Mouse (Mus musculus) kidney, adult 8-10 months (tissue): Measurements from ENCODE around the gene Tgoln1.
A peak's percentile ranks its signal among the peaks of the same experiment; 100 is the strongest.

Source experiments
- DNase-seq, 2 experiments: peaks; one replicate each; pipeline ENCODE4 v3.0.0; 2022

Gene Tgoln1

GRCm38 (mm10) chr6:72627276-72627675 lies 10.5 kb upstream of the Tgoln1 start:
- peak in 1 of 2 experiments; percentile 58 for DNase-seq

GRCm38 (mm10) chr6:72626391-72626790 lies 9.6 kb upstream of the Tgoln1 start:
- DNase-seq, result no peak

- DNase-seq, result peak; percentile 75
These were observed 7.0 kb upstream of the Tgoln1 start for GRCm38 (mm10) chr6:72623661-72624402.

GRCm38 (mm10) chr6:72622917-72623316 lies 6.1 kb upstream of the Tgoln1 start:
- no peak for DNase-seq

GRCm38 (mm10) chr6:72620920-72621319 lies 4.1 kb upstream of the Tgoln1 start:
- DNase-seq, result no peak

GRCm38 (mm10) chr6:72619734-72620532 lies 3.1 kb upstream of the Tgoln1 start:
- peak; percentile 50 to 60 for DNase-seq

GRCm38 (mm10) chr6:72615561-72616375 lies 1.0 kb downstream of the Tgoln1 start:
- DNase-seq, result no peak

- no peak for DNase-seq
These were observed 1.6 kb downstream of the Tgoln1 start for GRCm38 (mm10) chr6:72615151-72615550.

GRCm38 (mm10) chr6:72610261-72610660 lies 6.5 kb downstream of the Tgoln1 start:
- no peak for DNase-seq

- DNase-seq, result no peak
These were observed 8.1 kb downstream of the Tgoln1 start for GRCm38 (mm10) chr6:72608662-72609184.

GRCm38 (mm10) chr6:72607676-72608075 lies 9.1 kb downstream of the Tgoln1 start:
- peak; percentile 70 to 79 for DNase-seq

GRCm38 (mm10) chr6:72607060-72607459 lies 9.7 kb downstream of the Tgoln1 start:
- DNase-seq, result peak; percentile 70

GRCm38 (mm10) chr6:72604066-72604465 lies 12.7 kb downstream of the Tgoln1 start:
- no peak for DNase-seq

GRCm38 (mm10) chr6:72601732-72602131 lies 15.1 kb downstream of the Tgoln1 start:
- peak; percentile 83 to 93 for DNase-seq

GRCm38 (mm10) chr6:72600771-72601170 lies 16.0 kb downstream of the Tgoln1 start:
- DNase-seq, result no peak

GRCm38 (mm10) chr6:72600216-72600615 lies 16.6 kb downstream of the Tgoln1 start:
- no peak for DNase-seq

- DNase-seq, result peak; percentile 72 to 73
These were observed 17.8 kb downstream of the Tgoln1 start for GRCm38 (mm10) chr6:72598791-72599557.

GRCm38 (mm10) chr6:72597956-72598753 lies 18.6 kb downstream of the Tgoln1 start, which contains the start of the genes Elmod3 and Retsat:
Elmod3 (minus strand) TSS chr6:72598413.
Retsat (plus strand) TSS chr6:72598475.
- DNase-seq, result peak; percentile 96 to 98

GRCm38 (mm10) chr6:72597083-72597874 lies 19.5 kb downstream of the Tgoln1 start:
- DNase-seq, result no peak

GRCm38 (mm10) chr6:72593914-72594313 lies 22.9 kb downstream of the Tgoln1 start:
- no peak for DNase-seq
